Mouse (Mus musculus): ENCODE measurements around the gene Tbcb. TPM values are rescaled to one million over a fixed set of nuclear protein-coding genes. Genes with fewer than 3 reads are reported as not detected.

Gene Tbcb
- polyA plus RNA-seq (2012): 42.3 and 54.7 TPM in 2 replicates

DNA sequence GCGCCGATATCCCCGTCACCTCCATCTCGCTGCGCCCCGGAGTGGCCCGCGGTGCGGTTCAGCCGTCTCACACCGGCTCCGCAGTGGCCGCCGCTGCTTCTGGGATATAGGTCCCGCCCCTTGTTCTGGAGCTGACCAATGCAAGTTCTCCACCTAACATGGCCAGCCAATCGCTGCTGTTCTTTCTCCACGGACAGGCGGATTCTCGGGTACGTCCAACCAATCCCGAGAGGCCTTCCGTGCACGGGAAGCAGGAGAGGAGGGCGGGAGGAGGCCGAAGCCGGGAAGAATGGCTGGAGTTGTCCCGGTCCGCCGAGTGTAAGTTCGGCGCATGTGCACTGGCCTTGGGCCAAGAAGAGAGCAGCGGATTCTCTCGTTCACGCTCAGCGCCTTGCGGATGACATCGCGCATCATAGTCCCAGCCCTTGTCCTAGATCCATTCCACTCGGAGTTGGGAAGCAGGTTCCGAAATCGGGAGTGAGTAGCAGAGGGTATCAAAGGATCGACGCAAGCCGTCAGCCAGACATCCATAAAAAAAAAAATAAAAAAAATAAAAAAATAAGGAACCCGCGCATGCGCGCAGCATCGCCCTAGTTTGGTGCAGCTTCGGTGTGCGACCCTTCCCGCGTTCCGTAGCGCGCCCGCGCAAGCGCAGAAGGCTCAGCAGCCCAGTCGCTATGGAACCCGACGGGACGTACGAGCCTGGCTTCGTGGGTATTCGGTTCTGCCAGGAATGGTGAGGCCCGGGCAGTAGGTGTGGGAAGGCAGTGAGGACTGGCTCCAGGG, at the start of gene Tbcb, which contains the start of gene Polr2i:
Tbcb (minus strand) TSS at position 604 of the 786 bp plus-strand sequence.
Polr2i (plus strand) TSS at position 280 of the 786 bp plus-strand sequence.

DNA sequence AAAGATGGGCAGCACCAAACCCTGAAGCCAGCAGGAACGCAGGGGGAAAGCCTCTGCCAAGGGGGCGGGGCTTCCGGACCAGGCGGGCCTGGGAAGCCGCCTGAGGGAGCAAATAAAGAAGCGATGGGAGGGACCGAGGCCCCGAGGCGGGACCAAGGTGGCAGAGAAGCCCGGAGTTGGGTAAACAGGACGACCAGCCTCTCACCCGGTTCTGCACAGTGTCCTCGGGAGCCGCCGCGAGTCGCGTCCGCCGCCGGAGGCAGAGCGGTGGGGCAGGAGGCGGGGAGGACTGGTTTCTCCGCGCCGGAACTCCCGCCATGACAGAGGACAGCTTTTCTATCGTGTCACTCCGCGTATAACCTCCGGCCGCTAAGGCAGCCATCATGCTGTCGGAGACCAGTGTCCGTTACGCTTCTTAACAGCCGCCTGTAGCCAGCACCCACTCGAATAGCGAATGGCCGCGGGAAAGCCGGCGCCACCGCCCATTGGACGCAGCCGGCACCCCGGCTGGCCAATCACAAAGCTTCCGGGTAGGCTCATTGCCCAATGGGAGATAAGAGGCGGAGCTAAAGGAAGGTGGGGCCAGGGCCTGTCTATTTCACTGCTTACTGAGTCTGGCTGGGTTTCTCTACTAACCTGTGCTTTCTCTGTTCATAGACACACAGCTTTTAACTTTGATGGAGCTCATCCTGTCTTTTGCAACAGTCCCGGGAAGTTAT, 48.0 kb upstream of the Tbcb start, which contains the start of the genes Thap8 and Wdr62:
Thap8 (plus strand) TSS at position 144 of the 719 bp plus-strand sequence.
Wdr62 (minus strand) TSS at position 469 of the 719 bp plus-strand sequence.

DNA sequence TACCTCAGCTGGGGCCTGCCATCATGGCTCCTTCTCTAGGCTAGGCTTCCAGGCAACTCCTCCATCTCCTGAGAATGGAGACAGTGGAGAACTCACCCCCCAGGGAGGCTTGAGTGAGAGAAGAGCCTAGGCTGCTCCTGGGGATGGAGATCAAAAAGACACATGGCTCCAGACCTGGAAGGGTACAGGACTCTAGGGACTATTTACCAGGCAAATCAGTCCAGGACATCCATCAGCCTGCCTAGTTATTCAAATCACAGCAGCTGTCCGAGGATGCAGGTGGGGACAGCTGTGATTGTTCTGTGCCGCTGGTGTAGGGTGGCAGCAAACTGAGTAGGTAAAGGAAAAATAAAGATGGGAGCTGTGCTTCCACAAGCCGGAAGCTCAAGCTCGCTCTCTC, 3.6 kb upstream of the Tbcb start, which contains the start of gene Ovol3:
Ovol3 (minus strand) TSS at position 101 of the 400 bp plus-strand sequence.

DNA sequence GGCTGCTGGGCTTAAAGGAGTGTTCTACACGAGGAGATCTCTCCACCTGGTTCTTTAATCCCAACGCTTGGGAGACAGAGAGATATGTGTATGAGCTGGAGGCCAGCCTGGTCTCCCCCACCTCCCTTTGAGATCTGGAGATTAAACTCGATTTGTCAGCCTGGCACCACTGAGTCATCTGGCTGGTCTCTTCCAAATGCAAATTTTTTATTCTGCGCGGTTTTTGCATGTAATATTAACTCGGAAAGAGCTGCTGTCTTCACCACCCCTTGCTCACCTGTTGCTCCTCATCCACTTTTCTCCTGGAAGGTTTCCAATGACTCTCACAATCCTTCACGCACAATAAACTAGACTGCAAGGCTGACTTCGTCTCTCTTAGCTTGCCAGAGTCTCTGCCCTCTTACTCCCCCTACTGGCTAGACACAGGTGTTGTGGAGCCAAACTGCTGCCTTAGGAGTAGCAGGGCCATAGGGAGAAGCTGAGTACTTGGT, 33.5 kb downstream of the Tbcb start, which contains the start of gene Capns1:
Capns1 (minus strand) TSS at position 331 of the 491 bp plus-strand sequence.

DNA sequence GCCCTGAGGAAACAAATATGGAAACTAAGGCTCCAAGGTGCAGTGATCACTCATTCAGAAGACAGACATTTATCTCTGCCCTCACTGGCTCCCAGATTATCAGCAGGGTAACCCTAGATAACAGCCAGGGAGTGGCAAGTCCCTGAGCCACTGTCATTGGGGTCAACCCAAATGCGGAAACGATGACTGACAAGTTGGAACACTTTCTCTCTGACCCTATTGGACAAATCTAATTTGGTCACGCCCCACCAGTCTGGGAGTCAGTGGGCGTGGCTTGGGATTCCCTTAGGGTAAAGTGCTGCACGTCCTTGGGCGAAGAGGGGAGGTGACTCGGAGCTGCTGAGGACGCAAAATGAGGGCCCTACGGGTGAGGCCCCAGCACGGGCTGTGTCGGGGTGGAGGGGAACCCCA, 48.2 kb downstream of the Tbcb start, which contains the start of gene Cox7a1:
Cox7a1 (plus strand) TSS at position 266 of the 411 bp plus-strand sequence.

Other genes with a start within 250 kb of the Tbcb start
- gene Zfp568, start 248.3 kb downstream of the Tbcb start, polyA plus RNA-seq (2012): 2.6 and 3.1 TPM in 2 replicates
- gene Zfp14, start 180.9 kb downstream of the Tbcb start, polyA plus RNA-seq (2012): not detected in 2 replicates
- 0.11 and 0.21 TPM in 2 replicates for gene Zfp82, start 159.4 kb downstream of the Tbcb start, polyA plus RNA-seq (2012)
- gene Gm26920, start 141.9 kb downstream of the Tbcb start, polyA plus RNA-seq (2012): not detected in 2 replicates
- gene Zfp566, start 141.7 kb downstream of the Tbcb start, polyA plus RNA-seq (2012): 2.1 and 2.5 TPM in 2 replicates
- gene Zfp260, start 137.5 kb downstream of the Tbcb start, polyA plus RNA-seq (2012): 0.36 and 0.46 TPM in 2 replicates
- 6.9 and 11.1 TPM in 2 replicates for gene Zfp382, start 110.3 kb downstream of the Tbcb start, polyA plus RNA-seq (2012)
- gene Zfp146, start 62.5 kb downstream of the Tbcb start, polyA plus RNA-seq (2012): 11.1 and 15.2 TPM in 2 replicates
- 1.2 and 1.7 TPM in 2 replicates for gene Cox7a1, start 48.1 kb downstream of the Tbcb start, polyA plus RNA-seq (2012)
- 138 TPM in 2 replicates for gene Capns1, start 33.5 kb downstream of the Tbcb start, polyA plus RNA-seq (2012)
- 66.8 and 89.4 TPM in 2 replicates for gene Polr2i, start 324 bp downstream of the Tbcb start, polyA plus RNA-seq (2012)
- gene Ovol3, start 3.5 kb upstream of the Tbcb start, polyA plus RNA-seq (2012): 0.10 TPM in 2 replicates
- 0.30 and 0.38 TPM in 2 replicates for gene Thap8, start 47.8 kb upstream of the Tbcb start, polyA plus RNA-seq (2012)
- 62.9 and 71.0 TPM in 2 replicates for gene Wdr62, start 48.1 kb upstream of the Tbcb start, polyA plus RNA-seq (2012)
- gene Clip3, start 59.5 kb upstream of the Tbcb start, polyA plus RNA-seq (2012): 0.36 and 0.95 TPM in 2 replicates
- gene Alkbh6, start 76.4 kb upstream of the Tbcb start, polyA plus RNA-seq (2012): 63.3 and 74.5 TPM in 2 replicates
- 1.6 and 2.0 TPM in 2 replicates for gene Syne4, start 82.5 kb upstream of the Tbcb start, polyA plus RNA-seq (2012)
- gene E130208F15Rik, start 89.5 kb upstream of the Tbcb start, polyA plus RNA-seq (2012): 0.48 and 0.54 TPM in 2 replicates
- gene Sdhaf1, start 91.6 kb upstream of the Tbcb start, polyA plus RNA-seq (2012): 8.0 and 10.3 TPM in 2 replicates
- gene Lrfn3, start 130.5 kb upstream of the Tbcb start, polyA plus RNA-seq (2012): 0.11 TPM in 1 of 2 replicates, not detected in the other
- gene Tyrobp, start 181.5 kb upstream of the Tbcb start, polyA plus RNA-seq (2012): 186 and 336 TPM in 2 replicates
- gene Hcst, start 187.6 kb upstream of the Tbcb start, polyA plus RNA-seq (2012): 6.4 and 7.2 TPM in 2 replicates
- gene Nfkbid, start 189.5 kb upstream of the Tbcb start, polyA plus RNA-seq (2012): 103 and 112 TPM in 2 replicates
- gene Aplp1, start 213.3 kb upstream of the Tbcb start, polyA plus RNA-seq (2012): 0.08 and 0.15 TPM in 2 replicates
- gene Kirrel2, start 225.4 kb upstream of the Tbcb start, polyA plus RNA-seq (2012): 0.05 and 0.13 TPM in 2 replicates
- not detected in 2 replicates for gene Nphs1, start 226.0 kb upstream of the Tbcb start, polyA plus RNA-seq (2012)